Mouse (Mus musculus) megakaryocyte progenitor cell, adult 5-6 weeks (primary cell): Measurements from ENCODE around the gene Zfp967. TPM values are rescaled to one million over a fixed set of nuclear protein-coding genes. Genes with fewer than 3 reads are reported as not detected.
"Not testable (repeated sequence)": the region's sequence is repeated elsewhere in the genome, so short reads cannot be mapped to it uniquely, and the experiment has no call there.

Experiments
- ATAC-seq: replicated peaks from 2 replicates; pipeline ENCODE4 v1.8.0; 2016; ENCODE audit warnings: mild to moderate bottlenecking, moderate TSS enrichment, inconsistent platforms; ENCODE audit not compliant: poor library complexity
- total RNA-seq, 2 experiments: library from RNA; stranded (forward) in 1 of 2; stranded (reverse) in 1 of 2; fragments of 157-497, 149-512 nt in 1 of 2; fragments of 200-1000 nt in 1 of 2; gene quantifications; 2 replicates each; pipeline versions ENCODE4 v1.2.3 to v1.2.4; 2015 to 2017

Zfp967 gene
- total RNA-seq (2015) (not detected in 2 replicates), total RNA-seq (2017) (not detected in 2 replicates)

- not testable (repeated sequence) for ATAC-seq
These were observed at the start of gene Zfp967 for GRCm38 (mm10) chr2:176520756-176521155. Zfp967 (plus strand) TSS chr2:176521056.

GRCm38 (mm10) chr2:176486683-176487082 is 34.2 kb upstream of the Zfp967 start, which contains the start of gene Gm14434:
Gm14434 (minus strand) TSS chr2:176486783.
- ATAC-seq: not testable (repeated sequence)

Other genes with a start within 250 kb of the Zfp967 start
- gene Gm11009, start 201.6 kb upstream of the Zfp967 start, total RNA-seq (2015): not detected in 2 replicates
- gene Gm11009, start 201.6 kb upstream of the Zfp967 start, total RNA-seq (2017): not detected in 2 replicates
- 5.8 and 10.1 TPM in 2 replicates for gene Gm14435, start 97.5 kb upstream of the Zfp967 start, total RNA-seq (2015)
- 0.37 TPM in 1 of 2 replicates, not detected in the other for gene Gm14435, start 97.5 kb upstream of the Zfp967 start, total RNA-seq (2017)
- gene Gm14434, start 34.3 kb upstream of the Zfp967 start, total RNA-seq (2015): 2.7 TPM in 1 of 2 replicates, not detected in the other
- 5.4 and 6.8 TPM in 2 replicates for gene Gm14434, start 34.3 kb upstream of the Zfp967 start, total RNA-seq (2017)
- gene Gm14308, start 115.3 kb downstream of the Zfp967 start, total RNA-seq (2015): 16.7 and 21.6 TPM in 2 replicates
- gene Gm14308, start 115.3 kb downstream of the Zfp967 start, total RNA-seq (2017): 20.0 and 24.2 TPM in 2 replicates
- 21.3 and 27.3 TPM in 2 replicates for gene Zfp973, start 149.5 kb downstream of the Zfp967 start, total RNA-seq (2015)
- gene Zfp973, start 149.5 kb downstream of the Zfp967 start, total RNA-seq (2017): 10.1 and 12.3 TPM in 2 replicates
- gene Gm14305, start 187.3 kb downstream of the Zfp967 start, total RNA-seq (2015): 20.8 and 25.0 TPM in 2 replicates
- gene Gm14305, start 187.3 kb downstream of the Zfp967 start, total RNA-seq (2017): 11.5 and 24.3 TPM in 2 replicates